In genomic region chr19:57104171-57104748, GRCm38 (mm10) we compare ENCODE assay signal across 10 mouse cellular contexts.
A peak's percentile ranks its signal among the peaks of the same experiment; 100 is the strongest.
DNase-seq lines count a peak whose midpoint lies in the region; ATAC-seq and TF ChIP-seq lines count a peak whose summit lies in the region.
"Had no signal": no experiment of that assay in that cellular context is flagged by ENCODE, and none has a peak within 500 bp of the region (broad histone marks: within the 10 kb centered on the region; RNA-seq: fewer than 3 reads in every experiment).

No protein-coding gene starts in this region.

- no peak overlapping the region for H3K4me2 ChIP-seq in embryonic facial prominence, embryonic 13.5 days
- no peak overlapping the region for H3K4me2 ChIP-seq in limb, embryonic 15.5 days
- H3K4me2 ChIP-seq: neural tube, embryonic 12.5 days had no signal

- H3K9ac ChIP-seq in embryonic facial prominence, embryonic 13.5 days = no peak overlapping the region
- H3K9ac ChIP-seq in limb, embryonic 15.5 days = no peak overlapping the region
- H3K9ac ChIP-seq: neural tube, embryonic 12.5 days had no signal

- TF ChIP-seq POLR2A in cerebellum, adult 2 months (IDR thresholded peaks at IDR 0.05; ENCODE audit: borderline replicate concordance, insufficient read depth, low read length) = no peak

- no peak for ATAC-seq in cerebellum, adult (ENCODE audit: insufficient number of reproducible peaks, low FRiP score, low TSS enrichment)
- ATAC-seq in embryonic facial prominence, embryonic 13.5 days (ENCODE audit: insufficient number of reproducible peaks, insufficient read depth, low FRiP score, low TSS enrichment, low read depth) = no peak
- no peak for ATAC-seq in limb, embryonic 15.5 days (ENCODE audit: insufficient number of reproducible peaks, low FRiP score, low TSS enrichment, low read depth)

- H3K4me3 ChIP-seq in cerebellum, adult 2 months (replicated peaks; ENCODE audit: insufficient read depth, low read depth, low read length) = no peak overlapping the region
- H3K4me3 ChIP-seq in embryonic facial prominence, embryonic 13.5 days = no peak overlapping the region
- H3K4me3 ChIP-seq in limb, embryonic 15.5 days = no peak overlapping the region
- H3K4me3 ChIP-seq: neural tube, embryonic 12.5 days had no signal

- TF ChIP-seq CTCF in cerebellum, adult 2 months (IDR thresholded peaks at IDR 0.05; ENCODE audit: borderline replicate concordance, insufficient read depth, low read depth, low read length) = no peak

- peak overlapping the region; percentile 53 for H3K27ac ChIP-seq in cerebellum, adult 2 months (ENCODE audit: insufficient read depth, low read length)
- peak overlapping the region; percentile 68 for H3K27ac ChIP-seq in embryonic facial prominence, embryonic 13.5 days
- H3K27ac ChIP-seq in limb, embryonic 15.5 days = peak overlapping the region; percentile 79
- H3K27ac ChIP-seq: neural tube, embryonic 12.5 days had no signal

- peaks cover 41% of the 10 kb centered on the region for H3K4me1 ChIP-seq in cerebellum, adult 2 months (ENCODE audit: control insufficient read depth, insufficient read depth, low read length)
- H3K4me1 ChIP-seq in embryonic facial prominence, embryonic 13.5 days = peaks cover 45% of the 10 kb centered on the region
- H3K4me1 ChIP-seq in limb, embryonic 15.5 days = peaks cover 54% of the 10 kb centered on the region
- H3K4me1 ChIP-seq: neural tube, embryonic 12.5 days had no signal

- H3K9me3 ChIP-seq in embryonic facial prominence, embryonic 13.5 days = no peaks in the 10 kb centered on the region
- no peaks in the 10 kb centered on the region for H3K9me3 ChIP-seq in limb, embryonic 15.5 days
- H3K9me3 ChIP-seq: neural tube, embryonic 12.5 days had no signal

- DNase-seq in cerebellum, adult 2 months = peak in 1 of 2 experiments; percentile 49
- peak; percentile 62 for DNase-seq in kidney, postnatal 10 days
- DNase-seq in kidney, adult 8-10 months = no peak
- no peak for DNase-seq in embryo, embryonic 11 days
- no peak for DNase-seq in embryo, embryonic 9.5 days (ENCODE audit: extremely low spot score)
- DNase-seq: cerebellum, adult 9-11 months had no signal

- no peaks in the 10 kb centered on the region for H3K27me3 ChIP-seq in cerebellum, adult 2 months (ENCODE audit: control insufficient read depth, insufficient read depth, low read length)
- no peaks in the 10 kb centered on the region for H3K27me3 ChIP-seq in embryonic facial prominence, embryonic 13.5 days
- no peaks in the 10 kb centered on the region for H3K27me3 ChIP-seq in limb, embryonic 15.5 days
- H3K27me3 ChIP-seq: neural tube, embryonic 12.5 days had no signal

- 72% methylated on average over 5 of the region's 5 CpGs for WGBS in cerebellum, adult 2 months
- WGBS in embryonic facial prominence, embryonic 13.5 days = 51% methylated on average over 5 of the region's 5 CpGs
- 75% methylated on average over 5 of the region's 5 CpGs for WGBS in limb, embryonic 15.5 days

- no peaks in the 10 kb centered on the region for H3K36me3 ChIP-seq in embryonic facial prominence, embryonic 13.5 days
- no peaks in the 10 kb centered on the region for H3K36me3 ChIP-seq in limb, embryonic 15.5 days
- H3K36me3 ChIP-seq: neural tube, embryonic 12.5 days had no signal
